ENCODE assay signal across 8 mouse cellular contexts in the genomic region with DNA sequence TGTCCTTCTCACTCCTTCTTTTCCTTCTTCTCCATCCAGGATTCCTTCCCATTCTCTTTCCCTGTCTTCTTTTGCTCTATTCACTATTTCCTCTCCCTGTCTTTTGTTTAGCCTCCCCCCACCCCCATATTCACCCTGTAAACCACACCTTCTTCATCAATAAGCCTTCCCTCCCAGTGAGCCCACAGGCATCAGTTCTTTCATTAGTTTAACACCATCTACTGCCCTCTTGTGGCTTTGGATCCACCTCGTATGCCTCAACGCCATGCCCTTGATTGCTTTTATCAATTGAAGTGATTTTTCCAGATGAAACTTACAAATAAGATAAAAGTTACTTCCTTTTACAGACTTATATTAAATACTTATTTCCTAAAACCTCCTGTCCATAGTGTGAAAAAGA.
DNase-seq lines count a peak whose midpoint lies in the region; ATAC-seq and TF ChIP-seq lines count a peak whose summit lies in the region.

No protein-coding gene starts in this region.

- no peaks in the 10 kb centered on the region for H3K4me1 ChIP-seq in midbrain, embryonic 15.5 days

- intact Hi-C loops in gastrocnemius, adult 2 months (cut with DNase I) = no loop called here

- no peaks in the 10 kb centered on the region for H3K36me3 ChIP-seq in midbrain, embryonic 15.5 days (replicated peaks)

- H3K4me2 ChIP-seq in midbrain, embryonic 15.5 days = no peak overlapping the region

- WGBS in midbrain, embryonic 15.5 days = 17% methylated on average over 2 of the region's 2 CpGs

- 0 out of 2 replicates have a peak, but pooled peaks have one; percentile 56 for ATAC-seq in midbrain, embryonic 15.5 days (replicated peaks)
- no peak for ATAC-seq in erythroid progenitor cell, adult 5-6 weeks (replicated peaks; ENCODE audit: low FRiP score, poor library complexity, severe bottlenecking)

- H3K4me3 ChIP-seq in gastrocnemius, adult 2 months = no peak overlapping the region
- H3K4me3 ChIP-seq in midbrain, embryonic 15.5 days = no peak overlapping the region

- H3K27ac ChIP-seq in gastrocnemius, adult 2 months = no peak overlapping the region
- H3K27ac ChIP-seq in midbrain, embryonic 15.5 days = no peak overlapping the region

- H3K9me3 ChIP-seq in midbrain, embryonic 15.5 days = no peaks in the 10 kb centered on the region

- peak; percentile 34; the same call in 1 of the 2 replicates for TF ChIP-seq CTCF in gastrocnemius, adult 2 months (IDR thresholded peaks at IDR 0.05)

- no peaks in the 10 kb centered on the region for H3K27me3 ChIP-seq in midbrain, embryonic 15.5 days (replicated peaks)

- H3K9ac ChIP-seq in midbrain, embryonic 15.5 days = no peak overlapping the region

- DNase-seq in gastrocnemius, adult 2 months = no peak
- DNase-seq in gastrocnemius, postnatal 25 days = no peak
- peak; percentile 13 for DNase-seq in A20 (ENCODE audit: low read depth, low spot score)
- peak; percentile 9 for DNase-seq in cerebellum, adult 9-11 months
- DNase-seq in kidney, postnatal 36 days = peak; percentile 2 to 33
- no peak for DNase-seq in adrenal gland, adult 2 months

Comparison
In these comparisons a context has a peak if more than half of its experiments do, and no peak if none do; other contexts are left out.
1. DNase-seq: peak in A20 (single experiment), cerebellum, adult 9-11 months (single experiment) and kidney, postnatal 36 days (2 of 2); none in gastrocnemius, adult 2 months (single experiment), gastrocnemius, postnatal 25 days (single experiment) and adrenal gland, adult 2 months (single experiment).